Mouse (Mus musculus): Measurements from ENCODE around the gene Tango2.

Tango2 gene

GRCm38 (mm10) chr16:18383045-18383726 lies 35.3 kb upstream of the Tango2 start:
- DNase-seq = no peak

DNA sequence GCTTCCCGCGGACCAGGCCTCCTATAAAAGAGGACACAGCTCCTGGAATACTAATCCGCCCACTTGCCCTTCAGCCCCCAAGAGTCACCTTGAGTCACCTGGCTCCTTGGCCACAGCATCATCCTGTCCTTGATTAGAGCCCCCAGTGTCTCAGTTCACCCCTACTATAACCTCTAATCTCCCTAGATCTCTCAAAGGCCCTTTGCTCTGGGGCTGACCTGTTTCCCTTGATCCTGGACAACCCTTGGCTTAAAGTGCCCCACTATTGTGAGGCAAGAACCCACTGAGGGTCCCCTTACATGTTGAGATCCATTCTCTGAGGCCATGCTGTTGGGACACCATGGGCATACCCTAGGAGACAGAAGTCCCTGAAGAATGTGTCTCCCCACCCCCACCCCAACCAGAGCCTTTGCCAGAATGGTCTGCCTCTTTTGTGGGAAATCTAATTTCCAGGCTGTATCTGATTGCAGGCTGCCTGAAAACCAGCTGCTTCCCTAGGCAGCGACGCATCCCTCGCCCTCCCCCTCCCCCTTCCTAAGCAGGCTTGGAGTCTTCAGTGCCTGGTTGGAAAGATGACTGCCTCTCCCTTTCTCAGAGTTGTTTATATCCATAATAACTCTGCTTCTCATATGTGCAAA lies 33.8 kb upstream of the Tango2 start:
- DNase-seq = no peak

DNA sequence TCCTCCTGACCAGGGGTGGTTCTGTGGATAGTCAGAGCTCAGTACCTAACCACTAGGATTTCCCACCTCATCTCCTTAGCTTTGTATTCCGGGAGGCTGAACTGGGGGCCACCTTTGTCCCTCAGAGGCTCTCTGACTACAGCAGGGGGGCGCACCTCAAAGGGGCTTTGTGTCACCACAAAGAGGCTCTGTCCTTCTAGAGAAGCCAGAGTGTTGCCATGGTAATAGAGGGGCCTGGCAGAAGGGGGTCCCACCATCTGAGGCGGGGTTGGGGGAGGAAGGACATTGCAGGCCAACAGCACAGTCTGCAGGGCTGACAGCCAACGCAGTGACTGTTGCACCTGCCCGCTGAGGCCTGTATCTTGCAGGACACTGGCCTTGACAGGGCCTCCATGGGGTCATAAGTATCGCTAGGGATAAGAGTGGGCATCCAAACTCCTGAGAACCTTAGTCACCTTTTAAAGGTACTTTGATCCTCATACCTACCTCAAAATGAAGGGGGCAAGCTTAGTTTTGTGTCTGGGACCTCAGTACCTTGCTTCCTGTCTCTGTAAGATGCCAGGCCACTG lies 32.7 kb upstream of the Tango2 start:
- no peak for DNase-seq

GRCm38 (mm10) chr16:18379338-18380001 lies 31.6 kb upstream of the Tango2 start:
- no peak for DNase-seq

- DNase-seq = no peak
These were observed 30.6 kb upstream of the Tango2 start for GRCm38 (mm10) chr16:18378489-18378888.

DNA sequence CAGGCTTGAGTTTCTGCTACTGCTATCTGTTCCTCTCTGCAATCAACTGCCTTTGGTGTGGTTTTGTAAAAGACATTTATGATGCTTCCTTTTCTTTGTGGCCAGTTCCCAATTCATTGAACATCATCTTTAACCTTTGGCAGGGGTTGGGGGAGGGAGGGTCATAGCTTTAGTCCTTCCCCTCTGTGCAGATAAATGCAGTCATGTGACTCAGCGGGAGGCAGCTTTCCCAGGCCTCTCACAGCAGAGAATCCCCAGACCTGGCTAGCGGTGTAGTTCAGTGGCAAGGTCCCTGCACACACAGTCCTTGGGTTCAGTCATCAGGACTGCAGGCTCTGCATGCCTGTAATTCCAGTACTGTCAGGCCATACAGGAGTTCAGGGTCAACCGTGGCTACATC lies 29.3 kb upstream of the Tango2 start:
- DNase-seq = no peak

DNA sequence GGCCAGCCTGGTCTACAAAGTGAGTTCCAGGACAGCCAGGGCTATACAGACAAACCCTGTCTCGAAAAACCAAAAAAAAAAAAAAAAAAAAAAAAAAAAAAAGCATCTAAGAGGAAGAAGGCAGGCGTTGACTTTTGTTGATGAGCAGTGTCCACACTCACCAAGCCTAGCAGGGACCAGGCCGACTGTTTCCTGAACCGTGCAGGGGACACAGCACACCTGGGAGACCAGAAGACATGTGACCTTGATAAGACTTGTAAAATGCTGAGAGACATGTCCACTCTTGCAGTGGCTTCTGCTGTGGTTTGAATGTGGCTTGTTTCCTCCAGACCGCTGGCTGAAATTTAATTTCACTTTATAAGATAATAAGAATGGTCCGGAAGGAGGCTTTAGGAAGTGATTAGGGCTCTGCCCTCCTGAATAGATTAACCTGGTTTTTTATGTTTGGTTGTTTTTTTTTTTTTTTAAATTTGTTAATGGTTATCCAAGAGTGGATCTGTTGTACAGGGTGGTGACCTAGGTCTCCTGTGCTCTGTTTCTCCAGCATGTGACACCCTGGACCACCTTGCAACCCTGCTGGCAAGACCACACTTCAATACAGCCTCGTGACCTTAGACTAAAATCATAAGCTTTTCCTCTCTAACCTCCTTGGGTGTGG lies 28.5 kb upstream of the Tango2 start:
- DNase-seq = no peak

- DNase-seq = no peak
These were observed 25.7 kb upstream of the Tango2 start for GRCm38 (mm10) chr16:18373632-18374031.

GRCm38 (mm10) chr16:18370197-18370596 lies 22.3 kb upstream of the Tango2 start:
- DNase-seq = no peak

DNA sequence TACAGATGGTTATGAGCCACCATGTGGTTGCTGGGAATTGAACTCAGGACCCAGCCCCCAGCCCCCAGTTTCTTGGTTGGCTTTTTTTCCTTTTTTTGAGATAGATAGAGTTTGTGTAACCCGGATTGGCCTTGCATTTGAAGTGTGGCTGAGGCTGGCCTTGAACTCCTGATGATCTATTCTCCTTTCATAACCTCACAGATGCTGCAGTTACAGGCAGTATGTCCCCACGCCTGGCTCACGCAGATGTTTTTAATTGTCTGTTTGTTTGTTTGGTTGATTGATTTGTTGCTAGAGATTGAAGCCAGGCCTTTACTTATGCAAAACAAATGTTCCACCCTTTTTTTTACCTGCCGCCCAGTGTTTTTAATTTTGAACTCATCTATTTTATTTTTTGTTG lies 18.9 kb upstream of the Tango2 start:
- DNase-seq = no peak

DNA sequence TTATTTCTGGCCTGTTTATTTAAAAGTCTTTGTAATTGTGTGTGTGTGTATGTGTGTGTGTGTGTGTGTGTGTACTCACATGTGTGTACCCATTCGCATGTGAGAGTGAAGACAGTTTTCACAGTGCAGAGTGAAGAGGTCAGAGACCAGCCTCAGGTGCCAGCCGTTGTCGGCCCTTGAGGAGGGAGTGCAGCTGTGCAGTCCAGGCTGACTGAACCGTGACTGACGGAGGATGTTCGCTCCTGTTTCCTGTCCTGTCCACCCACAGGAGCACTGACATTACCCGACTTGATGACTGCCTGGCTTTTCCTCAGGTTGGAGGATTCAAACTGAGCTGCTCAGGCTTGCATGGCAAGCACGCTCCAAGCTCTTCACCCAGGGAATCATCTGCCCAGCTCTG lies 15.0 kb upstream of the Tango2 start:
- DNase-seq = no peak

GRCm38 (mm10) chr16:18360151-18360805 lies 12.4 kb upstream of the Tango2 start:
- no peak for DNase-seq

DNA sequence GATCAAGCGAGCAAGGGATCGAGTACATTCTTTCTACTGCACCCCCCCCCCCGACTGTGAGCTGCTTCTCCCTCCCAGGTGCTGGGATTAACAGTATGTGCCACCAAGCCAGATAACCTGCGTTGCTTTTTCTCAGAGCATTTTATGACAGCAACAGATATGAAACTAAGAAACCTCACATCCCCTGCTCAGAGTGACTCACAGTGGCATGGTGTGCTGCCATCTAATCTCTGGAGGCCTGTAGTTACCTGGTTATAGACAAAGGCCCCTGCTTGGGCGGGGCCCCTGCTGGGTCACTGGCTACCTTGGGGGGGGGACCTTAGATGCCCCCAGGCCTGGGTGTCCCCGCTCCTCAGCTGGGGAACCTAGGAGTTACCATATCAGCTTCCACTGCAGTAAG lies 10.1 kb upstream of the Tango2 start:
- DNase-seq = no peak

DNA sequence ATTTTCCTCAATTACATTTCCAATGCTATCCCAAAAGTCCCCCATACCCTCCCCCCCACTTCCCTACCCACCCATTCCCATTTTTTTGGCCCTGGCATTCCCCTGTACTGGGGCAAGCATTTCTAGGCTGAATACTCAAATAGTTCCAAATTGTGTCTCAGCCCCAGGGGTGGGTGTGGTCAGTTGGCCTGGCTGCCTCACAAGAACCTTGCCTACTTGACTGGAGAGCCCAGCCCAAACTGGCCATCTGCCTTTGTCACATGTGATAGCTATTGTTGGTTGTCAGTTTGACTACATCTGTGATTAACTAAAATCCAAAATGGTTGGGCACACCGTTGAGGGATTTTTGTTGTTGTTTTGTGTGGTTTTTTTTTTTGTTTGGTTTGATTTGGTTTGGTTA lies 9.1 kb upstream of the Tango2 start:
- no peak for DNase-seq

- DNase-seq = no peak
These were observed 5.2 kb upstream of the Tango2 start for GRCm38 (mm10) chr16:18353106-18353505.

DNA sequence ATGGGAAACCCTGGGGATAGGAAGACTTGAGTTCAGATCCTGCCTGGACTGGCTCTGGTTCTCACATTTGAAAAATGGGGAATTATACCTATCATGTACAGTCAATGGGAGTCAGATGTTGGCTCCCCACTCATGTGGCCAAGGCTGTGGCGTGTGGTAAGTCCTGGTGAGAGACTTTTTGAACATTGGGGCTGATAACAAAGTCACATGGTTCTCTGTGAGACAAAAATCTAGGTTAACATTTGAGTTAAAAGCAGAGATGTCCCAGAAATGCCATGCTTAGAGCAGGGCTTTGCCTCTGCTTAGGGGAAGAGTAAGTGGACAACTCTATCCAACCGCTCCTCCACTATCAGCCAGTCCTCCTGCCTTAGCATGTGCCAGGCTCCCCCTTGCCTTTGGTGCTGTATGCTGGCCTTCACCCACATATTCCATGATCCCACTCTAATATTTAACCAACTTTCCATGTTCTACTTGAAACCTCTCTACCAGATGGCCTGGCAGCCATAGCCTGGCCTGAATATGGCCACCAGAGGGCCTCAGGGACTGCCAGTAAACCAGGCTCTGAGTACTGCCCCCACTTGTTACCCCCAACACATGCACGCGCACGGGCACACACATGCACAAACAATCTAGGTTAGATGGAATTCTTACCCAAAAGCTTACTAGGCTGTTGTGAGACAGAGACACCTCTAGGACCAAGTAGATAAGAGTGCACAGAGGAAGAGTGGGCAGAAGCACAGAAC lies 3.6 kb upstream of the Tango2 start:
- DNase-seq = peak; percentile 25 to 37

DNA sequence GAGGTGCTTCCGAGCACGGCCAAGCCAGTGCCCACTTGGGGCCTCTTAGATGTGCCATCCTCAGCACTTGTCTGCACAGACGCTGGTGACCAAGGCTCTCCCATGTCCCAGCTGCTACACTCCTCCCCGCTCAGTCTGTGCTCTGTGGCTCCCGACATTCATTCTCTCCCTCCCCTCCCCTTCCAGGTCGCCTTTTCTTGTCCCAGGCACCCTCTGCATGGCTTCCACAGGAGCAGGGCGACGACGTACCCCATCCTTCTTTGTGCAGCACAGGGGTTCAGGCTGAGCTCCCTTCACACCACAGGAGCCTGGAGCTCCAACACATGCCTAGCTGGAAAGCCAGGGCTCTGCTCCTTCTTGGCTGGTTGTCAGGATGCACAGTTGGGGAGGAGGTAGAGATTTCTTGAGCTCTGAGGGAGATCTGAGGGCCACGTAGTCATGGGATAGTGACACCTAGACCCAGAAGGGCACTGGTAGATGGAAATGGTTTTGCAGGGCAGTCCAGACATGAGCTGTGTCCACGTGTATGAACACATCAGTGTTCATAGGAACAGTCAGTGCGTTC lies 1.9 kb upstream of the Tango2 start:
- DNase-seq = no peak

DNA sequence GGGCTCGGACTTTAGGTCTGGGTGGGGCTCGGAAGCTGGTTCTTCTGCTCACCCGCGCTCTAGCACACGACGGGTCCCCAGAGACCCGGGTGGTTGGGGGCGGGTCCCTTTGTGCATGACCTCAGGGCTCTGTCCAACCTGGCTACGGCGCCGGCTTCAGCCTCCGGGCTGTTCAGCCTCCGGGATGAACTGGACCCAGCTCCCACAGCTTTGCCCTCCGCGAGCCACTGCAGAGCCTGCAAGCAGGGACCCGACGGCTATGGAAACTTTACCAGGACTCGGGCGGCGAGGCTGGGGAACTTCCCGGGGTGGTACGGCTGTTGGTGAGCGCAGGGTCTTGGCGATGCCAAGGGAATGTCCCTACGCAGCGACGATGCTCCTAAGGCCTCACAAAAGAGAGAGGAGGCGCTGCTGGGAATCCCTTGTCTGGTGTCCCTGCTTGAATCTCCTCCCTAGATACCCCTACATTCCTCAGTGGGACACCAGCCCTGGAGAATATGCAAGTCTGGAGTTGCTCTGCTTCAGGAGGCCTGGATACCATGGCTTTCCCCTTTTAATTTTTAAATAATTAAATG lies 785 bp upstream of the Tango2 start:
- no peak for DNase-seq

DNA sequence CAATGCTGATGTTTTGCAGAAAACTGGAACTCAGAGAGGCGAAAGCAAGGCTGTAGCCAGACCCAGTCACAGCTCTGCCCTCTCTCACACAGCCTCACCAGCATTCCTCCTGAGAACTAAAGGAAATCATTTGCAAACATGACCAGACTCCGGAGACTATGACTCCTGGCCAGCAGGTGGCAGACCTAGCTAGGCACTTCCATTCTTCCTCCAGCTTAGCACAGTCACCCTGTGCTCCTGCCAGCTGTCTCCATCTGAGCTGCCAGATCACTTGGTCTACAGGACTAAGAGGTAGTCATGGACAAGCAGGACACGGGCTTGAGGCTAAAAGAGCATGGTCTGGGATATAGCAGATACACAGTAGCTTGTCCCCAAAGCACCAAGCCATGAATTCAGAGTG lies 2.7 kb downstream of the Tango2 start:
- peak; percentile 82 to 84 for DNase-seq

- peak; percentile 98 for DNase-seq
These were observed 4.1 kb downstream of the Tango2 start for GRCm38 (mm10) chr16:18343778-18344177.
